Mouse (Mus musculus) hindbrain, embryonic 16.5 days (tissue): ENCODE results near the gene Pcdh9. TPM values are rescaled to one million over a fixed set of nuclear protein-coding genes. Genes with fewer than 3 reads are reported as not detected.
"Not testable (repeated sequence)": the region's sequence is repeated elsewhere in the genome, so short reads cannot be mapped to it uniquely, and the experiment has no call there.

ENCODE experiments used
- ATAC-seq: fragments of 200-750 bp; cut with Nextera tagmentation; 2 replicates; pipeline ENCODE4 v1.8.0; 2017; ENCODE audit warnings: moderate TSS enrichment, moderate library complexity
- H3K27ac ChIP-seq: fragments of 300-500 bp; sonication (generic); 2 replicates; pipeline ENCODE4 v1.5.1; 2014; ENCODE audit warnings: low read depth, mild to moderate bottlenecking, control low read depth, low read length, moderate library complexity
- H3K27me3 ChIP-seq: fragments of 300-500 bp; sonication (generic); replicated peaks from 2 replicates; pipeline ENCODE4 v1.6.1; 2014; ENCODE audit warnings: low read length; ENCODE audit not compliant: control insufficient read depth, insufficient read depth
- H3K36me3 ChIP-seq: fragments of 300-500 bp; sonication (generic); 2 replicates; pipeline ENCODE4 v1.6.1; 2014; ENCODE audit warnings: mild to moderate bottlenecking, low read length, moderate library complexity, mixed read lengths; ENCODE audit not compliant: control insufficient read depth, insufficient read depth
- H3K4me1 ChIP-seq: fragments of 300-500 bp; sonication (generic); 2 replicates; pipeline ENCODE4 v1.6.1; 2014; ENCODE audit warnings: low read depth, low read length; ENCODE audit not compliant: control insufficient read depth, insufficient read depth
- H3K4me2 ChIP-seq: fragments of 300-500 bp; sonication (generic); 2 replicates; pipeline ENCODE4 v1.6.1; 2014; ENCODE audit warnings: mild to moderate bottlenecking, low read length, control low read depth, moderate library complexity
- H3K4me3 ChIP-seq: fragments of 300-500 bp; sonication (generic); 2 replicates; pipeline ENCODE4 v1.5.1; 2014; ENCODE audit warnings: mild to moderate bottlenecking, low read length, control low read depth, moderate library complexity
- H3K9ac ChIP-seq: fragments of 300-500 bp; sonication (generic); 2 replicates; pipeline ENCODE4 v1.6.1; 2014; ENCODE audit warnings: low read depth, mild to moderate bottlenecking, control low read depth, low read length, moderate library complexity
- H3K9me3 ChIP-seq: fragments of 300-500 bp; sonication (generic); 2 replicates; pipeline ENCODE4 v1.6.1; 2014; ENCODE audit warnings: mild to moderate bottlenecking, low read length, moderate library complexity; ENCODE audit not compliant: control insufficient read depth
- WGBS: fragments of 180-500 bp; shearing (Covaris S2); extraction: QIAGEN DNeasy Blood & Tissue Kit; methylation state at CpG from one replicate; pipeline ENCODE4 v1.1.7; 2014; 5-methylcytosine and 5-hydroxymethylcytosine counted together
- polyA plus RNA-seq: library from polyadenylated mRNA; unstranded; fragments of >200 nt; fragmentation: Nextera tagmentation; extraction: Ambion mirVana; gene quantifications from 2 replicates; pipeline ENCODE4 v1.2.1, GENCODE M21; 2015

The Pcdh9 gene
- polyA plus RNA-seq, 1 experiment from 2014 or later, result 232 TPM

- H3K4me1 ChIP-seq, result no peaks in the 10 kb centered on the region
- no peaks in the 10 kb centered on the region for H3K9me3 ChIP-seq
- ATAC-seq, result no peak
- H3K36me3 ChIP-seq, result no peaks in the 10 kb centered on the region
- no peaks in the 10 kb centered on the region for H3K27me3 ChIP-seq
- no peak overlapping the region for H3K9ac ChIP-seq
- no peak overlapping the region for H3K4me3 ChIP-seq
- no peak overlapping the region for H3K4me2 ChIP-seq
- no peak overlapping the region for H3K27ac ChIP-seq
These were observed 615.7 kb downstream of the Pcdh9 start for GRCm38 (mm10) chr14:93274767-93275166.

GRCm38 (mm10) chr14:93253411-93253810 lies 637.1 kb downstream of the Pcdh9 start:
- H3K9me3 ChIP-seq, result no peaks in the 10 kb centered on the region
- no peak overlapping the region for H3K27ac ChIP-seq
- H3K36me3 ChIP-seq, result no peaks in the 10 kb centered on the region
- H3K4me2 ChIP-seq, result no peak overlapping the region
- 66% methylated on average over 1 of the region's 1 CpGs for WGBS
- no peaks in the 10 kb centered on the region for H3K4me1 ChIP-seq
- ATAC-seq, result no peak
- no peaks in the 10 kb centered on the region for H3K27me3 ChIP-seq
- no peak overlapping the region for H3K4me3 ChIP-seq
- H3K9ac ChIP-seq, result no peak overlapping the region

- H3K4me1 ChIP-seq, result no peaks in the 10 kb centered on the region
- no peak overlapping the region for H3K4me2 ChIP-seq
- H3K27ac ChIP-seq, result no peak overlapping the region
- ATAC-seq, result no peak
- no peaks in the 10 kb centered on the region for H3K36me3 ChIP-seq
- H3K9me3 ChIP-seq, result no peaks in the 10 kb centered on the region
- H3K4me3 ChIP-seq, result no peak overlapping the region
- H3K27me3 ChIP-seq, result no peaks in the 10 kb centered on the region
- H3K9ac ChIP-seq, result no peak overlapping the region
- WGBS, result 67% methylated on average over 3 of the region's 3 CpGs
These were observed 650.2 kb downstream of the Pcdh9 start for GRCm38 (mm10) chr14:93240263-93240662.

DNA sequence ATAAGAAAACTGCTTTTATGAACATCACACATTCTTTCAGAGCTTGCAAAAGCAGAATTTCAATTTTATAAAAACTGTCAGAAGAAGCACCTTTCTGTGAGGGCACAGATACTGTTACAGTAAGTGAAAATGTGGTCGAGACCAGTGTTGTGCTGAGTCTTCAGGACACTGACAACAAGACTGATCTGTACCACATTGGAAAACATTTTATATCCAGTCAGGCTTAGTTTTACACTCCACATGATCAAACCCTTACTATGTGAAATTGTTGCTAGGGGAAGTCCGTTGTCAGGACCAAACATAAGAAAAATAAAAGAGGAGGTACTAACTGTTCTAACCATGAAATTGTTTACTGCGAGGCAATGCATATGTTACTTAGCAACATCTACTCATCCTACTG lies 656.1 kb downstream of the Pcdh9 start:
- ATAC-seq, result no peak
- H3K36me3 ChIP-seq, result no peaks in the 10 kb centered on the region
- no peak overlapping the region for H3K4me3 ChIP-seq
- H3K27ac ChIP-seq, result no peak overlapping the region
- H3K4me2 ChIP-seq, result no peak overlapping the region
- H3K9me3 ChIP-seq, result no peaks in the 10 kb centered on the region
- no peaks in the 10 kb centered on the region for H3K27me3 ChIP-seq
- H3K9ac ChIP-seq, result no peak overlapping the region
- no peaks in the 10 kb centered on the region for H3K4me1 ChIP-seq
- 27% methylated on average over 3 of the region's 3 CpGs for WGBS

GRCm38 (mm10) chr14:93233599-93233998 lies 656.9 kb downstream of the Pcdh9 start:
- Histone ChIP-seq H3K27me3 (no peaks in the 10 kb centered on the region), H3K4me1 (no peaks in the 10 kb centered on the region), H3K27ac (no peak overlapping the region), H3K9me3 (no peaks in the 10 kb centered on the region), H3K4me2 (no peak overlapping the region), H3K36me3 (no peaks in the 10 kb centered on the region), H3K4me3 (no peak overlapping the region), H3K9ac (no peak overlapping the region)
- peak; percentile 84 for ATAC-seq
- 15% methylated on average over 6 of the region's 6 CpGs for WGBS

GRCm38 (mm10) chr14:93214846-93215245 lies 675.6 kb downstream of the Pcdh9 start:
- ATAC-seq, H3K4me1 ChIP-seq, H3K9ac ChIP-seq, H3K4me3 ChIP-seq, H3K9me3 ChIP-seq, H3K27ac ChIP-seq, H3K4me2 ChIP-seq, H3K27me3 ChIP-seq, H3K36me3 ChIP-seq: not testable (repeated sequence)
- 100% methylated on average over 4 of the region's 15 CpGs for WGBS

- ATAC-seq, result no peak
- Histone ChIP-seq H3K9ac (no peak overlapping the region), H3K4me3 (no peak overlapping the region), H3K27me3 (no peaks in the 10 kb centered on the region), H3K27ac (no peak overlapping the region), H3K4me2 (no peak overlapping the region), H3K4me1 (no peaks in the 10 kb centered on the region), H3K36me3 (no peaks in the 10 kb centered on the region), H3K9me3 (no peaks in the 10 kb centered on the region; the same call in 1 of the 2 replicates)
- WGBS, result 81% methylated on average over 2 of the region's 2 CpGs
These were observed 690.7 kb downstream of the Pcdh9 start for GRCm38 (mm10) chr14:93199791-93200190.

- Histone ChIP-seq H3K4me1 (no peaks in the 10 kb centered on the region), H3K27ac (no peak overlapping the region), H3K27me3 (no peaks in the 10 kb centered on the region), H3K36me3 (no peaks in the 10 kb centered on the region), H3K4me3 (no peak overlapping the region), H3K9ac (no peak overlapping the region), H3K9me3 (no peaks in the 10 kb centered on the region), H3K4me2 (no peak overlapping the region)
- WGBS, result 85% methylated on average over 9 of the region's 9 CpGs
- no peak for ATAC-seq
These were observed 707.6 kb downstream of the Pcdh9 start for GRCm38 (mm10) chr14:93182606-93183491.

- Histone ChIP-seq H3K27ac (no peak overlapping the region), H3K36me3 (no peaks in the 10 kb centered on the region), H3K4me3 (no peak overlapping the region), H3K4me1 (no peaks in the 10 kb centered on the region), H3K9me3 (no peaks in the 10 kb centered on the region), H3K27me3 (no peaks in the 10 kb centered on the region), H3K9ac (no peak overlapping the region), H3K4me2 (no peak overlapping the region)
- peak; percentile 72 for ATAC-seq
These were observed 721.3 kb downstream of the Pcdh9 start for GRCm38 (mm10) chr14:93169201-93169600.
